Mouse (Mus musculus) heart, adult 2 months (tissue): ENCODE measurements around the gene Lingo3.

Source experiments
- CTCF ChIP-seq: fragments of 200-600 bp; IDR thresholded peaks from 2 replicates; pipeline ENCODE4 v1.8.1; 2022; ENCODE audit warnings: antibody characterized with exemption, mild to moderate bottlenecking, moderate library complexity
- POLR2A ChIP-seq: fragments of 200-500 bp; IDR thresholded peaks from 2 replicates; pipeline ENCODE4 v1.6.1; 2011; ENCODE audit warnings: mild to moderate bottlenecking, low read depth, low read length, control low read depth; ENCODE audit not compliant: insufficient read depth

DNA sequence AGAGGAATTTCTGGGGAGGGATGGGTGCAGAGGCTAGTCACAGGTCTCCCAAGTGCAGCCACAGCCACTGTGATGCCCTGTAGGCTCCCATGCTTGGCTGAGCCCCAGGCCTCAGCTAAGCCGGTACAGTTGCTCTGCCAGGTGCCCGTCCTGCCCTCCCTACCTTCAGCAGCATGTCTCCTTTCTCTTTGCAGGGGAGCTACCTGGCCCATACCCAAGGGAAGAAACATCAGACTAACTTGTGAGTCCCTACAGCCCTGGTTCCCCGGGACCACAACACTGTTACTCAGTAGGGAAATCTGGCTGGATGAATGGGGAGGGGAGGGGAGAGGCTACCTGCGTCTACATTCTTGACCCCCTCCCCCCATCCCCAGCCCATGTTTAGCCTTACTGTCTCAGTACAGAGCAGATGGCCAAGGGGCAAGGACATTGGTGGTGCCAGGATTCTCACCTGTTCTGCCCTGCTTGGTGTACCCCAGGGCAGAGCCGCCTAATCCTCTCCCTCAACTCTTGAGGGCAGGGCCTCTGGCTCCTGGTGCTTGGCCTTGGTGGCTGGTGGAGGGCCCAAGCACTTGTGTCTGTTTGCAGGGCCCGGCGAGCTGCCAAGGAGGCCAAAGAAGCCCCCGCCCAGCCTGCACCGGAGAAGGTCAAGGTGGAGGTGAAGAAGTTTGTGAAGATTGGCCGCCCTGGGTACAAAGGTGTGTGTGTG is 41.5 kb downstream of the Lingo3 start:
- TF ChIP-seq POLR2A, result no peak
- no peak for TF ChIP-seq CTCF
